Mouse (Mus musculus) embryo, embryonic 10 days (tissue): Measurements from ENCODE around the gene Thra.

Experiments used
- DNase-seq: peaks from one replicate; pipeline ENCODE4 v3.0.0-alpha.2; 2015; ENCODE audit warnings: low spot score

Thra gene

GRCm38 (mm10) chr11:98795714-98796514, 55.5 kb downstream of the Thra start:
- DNase-seq = no peak

GRCm38 (mm10) chr11:98796515-98797216, 56.2 kb downstream of the Thra start:
- DNase-seq = peak; percentile 91

DNA sequence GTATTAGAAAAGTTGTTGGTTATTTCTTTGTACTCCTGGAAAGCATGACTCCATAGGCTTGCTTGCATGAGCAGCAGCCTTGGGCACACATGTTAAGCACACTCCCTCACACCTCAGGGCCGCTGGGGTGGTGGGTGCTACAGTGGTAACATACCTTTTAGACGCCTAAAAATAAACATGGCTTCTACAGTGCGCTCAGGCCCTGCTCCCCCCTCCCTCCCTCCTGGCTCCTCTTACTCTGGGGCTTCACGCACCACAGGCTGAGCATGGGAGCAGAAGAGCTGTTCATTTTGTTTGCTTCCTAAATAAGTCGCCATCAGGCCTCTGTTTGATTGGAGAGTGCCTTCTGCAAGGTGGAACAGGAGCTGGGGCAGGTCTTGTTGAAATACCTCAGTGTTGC, 56.9 kb downstream of the Thra start:
- no peak for DNase-seq

DNA sequence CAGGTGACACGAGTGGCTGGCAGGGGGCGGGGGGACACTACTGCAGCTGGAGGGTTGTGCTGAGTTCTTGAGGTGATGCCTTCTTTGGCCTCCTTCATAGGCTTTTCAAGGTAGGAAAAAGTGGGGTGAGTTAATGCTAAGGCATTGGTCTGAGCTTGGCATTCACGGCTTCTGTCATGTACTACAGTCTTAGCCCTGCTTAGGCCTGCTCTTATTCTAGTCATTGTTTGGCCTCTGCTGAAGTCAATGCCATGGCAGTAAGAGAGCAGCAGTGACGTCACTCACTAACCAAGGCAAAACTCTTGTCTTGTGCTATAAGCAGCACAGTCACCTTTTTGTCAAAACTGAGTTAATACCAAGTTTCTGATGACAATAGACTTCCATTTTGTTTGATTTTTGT, 57.5 kb downstream of the Thra start:
- peak; percentile 5 for DNase-seq

DNA sequence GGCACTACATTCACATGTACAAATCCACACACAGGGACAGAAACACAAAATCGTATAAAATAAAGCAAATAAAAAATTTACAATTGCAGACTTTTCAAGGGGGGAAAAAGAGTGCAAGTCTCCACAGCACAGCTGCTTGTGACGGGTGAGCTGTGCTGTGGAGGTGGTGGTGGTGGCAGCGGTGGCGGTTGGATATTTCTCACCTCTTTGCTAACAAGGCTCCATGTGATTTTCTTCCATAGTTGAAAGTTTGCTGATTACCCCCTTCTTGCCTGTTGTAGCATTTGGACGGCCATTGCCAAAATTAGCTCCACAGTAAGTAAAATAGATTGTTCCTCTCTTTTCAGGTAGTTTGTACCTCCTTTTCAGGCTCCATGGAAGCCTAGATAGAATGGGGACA, 64.2 kb downstream of the Thra start, which contains the start of gene Casc3:
TSS of gene Casc3 (plus strand) at position 301 of the 400 bp plus-strand sequence.
- DNase-seq = no peak

DNA sequence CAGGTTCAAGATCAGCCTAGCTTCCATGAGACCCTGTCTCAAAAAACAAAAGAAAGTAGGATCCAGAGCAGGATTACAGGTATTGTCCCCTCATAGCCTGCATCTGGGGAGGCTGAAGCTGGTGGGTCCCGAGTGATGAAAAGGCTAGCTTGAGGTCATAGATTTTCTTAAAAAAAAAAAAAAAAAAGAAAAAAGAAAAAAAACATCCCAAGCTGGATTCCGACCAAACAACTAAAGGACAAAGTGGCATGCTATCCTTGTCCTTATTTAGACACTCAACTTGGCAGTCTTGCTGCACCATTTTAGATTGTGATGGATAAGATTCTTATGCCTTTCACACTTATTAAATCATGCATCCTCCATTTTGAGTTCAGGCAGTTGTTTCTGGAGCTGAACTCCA, 68.0 kb downstream of the Thra start:
- DNase-seq = no peak

DNA sequence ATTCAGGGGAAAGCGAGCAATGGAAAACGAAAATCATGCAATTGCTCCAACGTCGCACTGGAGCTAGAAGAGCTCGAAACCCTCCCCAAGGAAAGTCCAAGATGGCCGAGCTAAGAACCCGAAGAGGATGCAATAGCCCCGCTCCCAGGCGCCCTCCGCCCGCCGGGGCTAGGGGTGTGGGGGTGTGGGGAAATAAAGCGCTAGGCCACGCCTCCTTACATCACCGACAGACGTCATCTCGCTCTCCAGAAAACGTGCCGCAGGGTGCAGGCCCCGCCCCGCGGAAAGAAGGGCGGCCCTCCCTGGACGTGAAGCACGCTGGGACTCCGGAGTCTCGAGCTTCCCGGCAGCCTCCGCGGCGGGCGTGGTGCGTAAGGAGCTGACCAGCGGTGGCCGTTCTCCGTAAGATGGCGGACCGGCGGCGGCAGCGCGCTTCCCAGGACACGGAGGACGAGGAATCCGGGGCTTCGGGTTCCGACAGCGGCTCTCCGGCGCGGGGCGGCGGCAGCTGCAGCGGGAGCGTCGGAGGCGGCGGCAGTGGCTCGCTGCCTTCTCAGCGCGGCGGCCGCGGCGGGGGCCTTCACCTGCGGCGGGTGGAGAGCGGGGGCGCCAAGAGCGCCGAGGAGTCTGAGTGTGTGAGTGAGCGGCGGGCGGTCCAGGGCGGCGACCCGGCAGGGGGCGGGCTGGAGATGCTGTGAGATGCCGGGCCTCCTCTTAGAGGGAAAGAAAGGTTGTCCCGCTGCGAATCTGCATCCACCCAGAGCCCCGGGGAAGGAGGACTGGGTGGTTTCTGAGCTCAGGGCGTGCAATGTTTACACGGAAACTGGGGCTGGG, 69.2 kb downstream of the Thra start:
- peak; percentile 100 for DNase-seq

DNA sequence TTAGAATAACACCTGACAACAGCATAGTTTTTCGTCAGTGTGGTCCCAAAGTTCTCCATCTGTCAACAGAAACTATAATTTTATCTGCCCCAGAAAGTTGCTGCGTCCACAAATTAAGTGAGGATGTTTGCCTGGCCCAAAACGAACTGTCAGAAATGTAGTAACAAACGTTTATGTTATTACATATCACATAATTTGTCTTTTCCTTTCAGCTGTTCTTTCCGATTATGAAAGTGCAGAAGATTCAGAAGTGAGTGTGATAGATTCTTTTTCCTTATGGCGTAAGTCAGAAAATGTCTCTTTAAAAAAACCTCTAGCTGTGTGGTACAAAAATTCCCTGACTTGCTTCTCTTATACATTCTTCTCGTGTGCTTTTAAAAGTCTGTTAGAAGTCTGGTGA, 70.2 kb downstream of the Thra start:
- no peak for DNase-seq

DNA sequence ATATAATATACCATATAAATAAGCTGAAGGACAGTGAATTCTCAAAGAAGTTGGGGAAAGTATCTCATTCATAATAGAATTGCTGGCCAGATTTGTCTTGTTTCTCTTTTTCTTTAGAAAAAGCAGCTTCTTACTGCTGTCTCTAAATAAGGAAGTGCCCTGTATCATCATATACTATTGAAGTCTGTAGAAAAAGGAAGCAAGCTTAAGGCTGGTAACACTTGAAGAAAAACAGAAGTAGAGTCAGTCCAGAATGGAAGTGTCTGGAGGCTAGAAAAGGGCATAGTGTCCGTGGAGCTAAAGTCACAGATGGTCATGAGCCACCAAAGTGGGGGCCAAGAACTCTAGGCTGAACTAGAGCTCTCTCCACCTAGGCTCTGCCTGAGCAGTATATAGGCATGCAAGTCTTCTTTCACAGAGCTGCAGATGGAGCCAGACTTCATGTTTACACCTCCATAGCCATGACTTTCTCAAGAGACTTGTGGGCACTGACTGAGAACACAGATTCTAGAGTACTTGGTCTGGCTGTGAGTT, 76.3 kb downstream of the Thra start:
- DNase-seq = no peak
